Mouse (Mus musculus) hindbrain, embryonic 15.5 days (tissue): ENCODE data around the gene Nfatc2. TPM values are rescaled to one million over a fixed set of nuclear protein-coding genes. Genes with fewer than 3 reads are reported as not detected.

Source experiments
- ATAC-seq: fragments of 200-750 bp; cut with Nextera tagmentation; 2 replicates; pipeline ENCODE4 v1.8.0; 2017; ENCODE audit warnings: low read depth, moderate number of reproducible peaks, moderate TSS enrichment; ENCODE audit not compliant: low FRiP score
- H3K27ac ChIP-seq: fragments of 300-500 bp; sonication (generic); replicated peaks from 2 replicates; pipeline ENCODE4 v1.5.1; 2015; ENCODE audit warnings: mild to moderate bottlenecking, inconsistent platforms
- H3K27me3 ChIP-seq: fragments of 300-500 bp; sonication (generic); 2 replicates; pipeline ENCODE4 v1.6.1; 2015; ENCODE audit warnings: control low read depth, inconsistent platforms
- H3K36me3 ChIP-seq: fragments of 300-500 bp; sonication (generic); 2 replicates; pipeline ENCODE4 v1.6.1; 2015; ENCODE audit warnings: control low read depth, inconsistent platforms
- H3K4me1 ChIP-seq: fragments of 300-500 bp; sonication (generic); replicated peaks from 2 replicates; pipeline ENCODE4 v1.6.1; 2015; ENCODE audit warnings: control low read depth, inconsistent platforms
- H3K4me2 ChIP-seq: fragments of 300-500 bp; sonication (generic); 2 replicates; pipeline ENCODE4 v1.6.1; 2015; ENCODE audit warnings: moderate library complexity, mild to moderate bottlenecking, inconsistent platforms
- H3K4me3 ChIP-seq: fragments of 300-500 bp; sonication (generic); 2 replicates; pipeline ENCODE4 v1.5.1; 2015; ENCODE audit warnings: mild to moderate bottlenecking, inconsistent platforms
- H3K9ac ChIP-seq: fragments of 300-500 bp; sonication (generic); 2 replicates; pipeline ENCODE4 v1.6.1; 2015; ENCODE audit warnings: inconsistent platforms
- H3K9me3 ChIP-seq: fragments of 300-500 bp; sonication (generic); 2 replicates; pipeline ENCODE4 v1.6.1; 2016; ENCODE audit warnings: control low read depth, inconsistent platforms
- WGBS: fragments of 180-500 bp; shearing (Covaris S2); methylation state at CpG from one replicate; pipeline ENCODE4 v1.1.7; 2015; 5-methylcytosine and 5-hydroxymethylcytosine counted together
- polyA plus RNA-seq: library from polyadenylated mRNA; unstranded; fragments of >200 nt; fragmentation: Nextera tagmentation; extraction: Ambion mirVana; gene quantifications from 2 replicates; pipeline ENCODE4 v1.2.1, GENCODE M21; 2015

Gene Nfatc2
- polyA plus RNA-seq, 1 experiment from 2014 or later, result 3.8 TPM

DNA sequence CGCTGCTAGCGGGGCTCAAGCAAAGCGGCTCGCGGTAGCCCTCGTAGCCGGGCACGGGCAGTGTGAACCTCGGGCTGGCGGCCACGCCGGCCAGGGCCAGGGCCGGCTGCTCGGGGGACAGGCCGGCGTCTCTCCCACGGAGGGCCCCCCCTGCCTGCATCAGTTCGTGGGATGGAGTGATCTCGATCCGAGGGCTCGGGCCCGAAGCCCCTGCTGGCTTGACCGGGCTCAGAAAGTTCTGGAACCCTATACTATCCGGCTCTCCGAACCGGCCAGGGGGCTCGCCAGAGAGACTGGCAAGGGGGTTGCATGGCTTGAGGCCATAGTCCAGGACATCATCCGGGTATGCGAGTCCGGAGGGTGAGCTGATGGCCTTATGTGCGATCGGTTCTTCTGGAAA lies 30.2 kb downstream of the Nfatc2 start:
- H3K27me3 ChIP-seq, result no peaks in the 10 kb centered on the region
- H3K4me3 ChIP-seq, result no peak overlapping the region
- no peaks in the 10 kb centered on the region for H3K36me3 ChIP-seq
- no peak overlapping the region for H3K9ac ChIP-seq
- no peaks in the 10 kb centered on the region for H3K4me1 ChIP-seq
- 95% methylated on average over 32 of the region's 32 CpGs for WGBS
- H3K27ac ChIP-seq, result no peak overlapping the region
- ATAC-seq, result 0 out of 2 replicates have a peak, but pooled peaks have one; percentile 23
- no peak overlapping the region for H3K4me2 ChIP-seq
- H3K9me3 ChIP-seq, result no peaks in the 10 kb centered on the region

DNA sequence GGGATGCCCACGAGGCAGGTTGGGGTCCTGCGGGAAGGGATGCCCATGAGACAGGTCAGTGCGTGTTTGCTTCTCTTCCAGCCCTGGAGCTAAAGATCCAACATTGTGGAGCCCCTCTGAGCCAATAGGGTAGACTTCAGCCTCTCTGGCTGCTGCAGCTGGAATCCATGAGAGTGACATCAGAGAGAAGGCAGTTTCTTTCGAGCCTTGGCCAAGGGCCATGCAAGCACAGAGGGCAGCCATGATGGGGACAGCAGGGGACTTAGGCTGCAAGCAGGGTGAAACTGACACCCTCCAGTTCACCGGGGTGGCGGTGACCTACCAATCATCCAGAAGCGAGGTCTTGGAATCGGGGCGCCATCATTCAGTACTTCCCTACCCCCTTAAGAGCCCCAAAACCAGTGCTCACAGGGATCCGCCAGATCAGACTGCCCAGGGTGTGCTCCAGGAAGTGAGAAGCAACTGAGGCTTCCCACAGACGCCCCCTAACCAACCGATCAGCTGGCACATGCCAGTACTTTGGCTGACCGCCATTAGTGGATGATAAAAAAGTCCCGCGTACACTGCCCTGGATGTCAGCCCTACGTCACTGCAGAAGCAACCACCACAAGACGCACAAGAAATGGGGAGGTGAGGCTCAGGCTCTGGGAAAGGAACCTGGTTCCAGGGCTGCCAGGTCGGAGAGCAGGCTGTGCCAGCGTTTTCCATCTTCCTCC lies 35.8 kb downstream of the Nfatc2 start:
- ATAC-seq, result 0 out of 2 replicates have a peak, but pooled peaks have one; percentile 6
- Histone ChIP-seq H3K4me2 (no peak overlapping the region), H3K27me3 (no peaks in the 10 kb centered on the region), H3K9me3 (no peaks in the 10 kb centered on the region), H3K9ac (no peak overlapping the region), H3K4me3 (no peak overlapping the region), H3K4me1 (0 out of 2 replicates have a peak, but pooled peaks cover 4% of the 10 kb centered on the region), H3K27ac (no peak overlapping the region), H3K36me3 (no peaks in the 10 kb centered on the region)
- WGBS, result 77% methylated on average over 19 of the region's 19 CpGs

DNA sequence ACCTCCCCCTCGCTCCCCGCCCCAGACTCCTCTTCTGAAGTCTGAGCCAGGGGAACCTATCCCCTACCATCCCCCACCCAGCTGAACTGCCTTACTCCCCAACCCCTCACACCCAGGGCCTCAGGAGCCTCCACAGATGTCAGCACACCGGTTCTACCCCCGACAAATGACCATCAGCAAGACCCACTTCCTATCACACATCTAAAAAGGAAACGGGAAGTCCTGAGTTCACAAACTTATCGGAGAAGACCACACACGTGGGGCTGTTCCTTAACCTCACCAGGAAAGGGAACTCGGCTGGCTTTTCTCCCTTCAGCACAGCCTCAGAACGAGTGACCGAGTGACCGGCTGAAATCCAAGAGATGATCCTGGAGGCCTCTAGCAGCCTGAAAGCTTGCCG lies 38.3 kb downstream of the Nfatc2 start:
- H3K27me3 ChIP-seq, result no peaks in the 10 kb centered on the region
- no peak overlapping the region for H3K27ac ChIP-seq
- 0 out of 2 replicates have a peak, but pooled peaks cover 4% of the 10 kb centered on the region for H3K4me1 ChIP-seq
- no peaks in the 10 kb centered on the region for H3K36me3 ChIP-seq
- no peak overlapping the region for H3K9ac ChIP-seq
- H3K9me3 ChIP-seq, result no peaks in the 10 kb centered on the region
- H3K4me3 ChIP-seq, result no peak overlapping the region
- no peak overlapping the region for H3K4me2 ChIP-seq
- no peak for ATAC-seq
- 56% methylated on average over 12 of the region's 12 CpGs for WGBS

DNA sequence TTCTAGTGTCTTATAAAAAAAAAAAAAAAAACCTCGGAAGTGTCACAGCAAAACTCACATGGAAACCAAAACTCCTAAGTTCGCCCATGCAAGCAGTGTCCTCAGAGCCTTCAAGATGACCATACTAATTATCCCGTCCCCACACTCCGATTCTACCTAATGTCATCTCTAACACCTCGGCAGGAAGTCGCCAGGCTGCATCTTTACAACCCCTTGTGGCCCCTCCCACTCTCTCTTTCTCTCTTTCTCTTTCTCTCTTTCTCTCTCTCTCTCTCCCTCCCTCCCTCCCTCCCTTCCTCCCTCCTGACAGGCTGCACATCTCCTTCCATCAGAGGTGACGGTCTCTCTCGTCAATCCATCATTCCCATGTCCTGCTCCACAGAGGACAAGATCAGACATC lies 44.4 kb downstream of the Nfatc2 start:
- Histone ChIP-seq H3K4me3 (no peak overlapping the region), H3K4me1 (peaks cover 30% of the 10 kb centered on the region), H3K9me3 (no peaks in the 10 kb centered on the region), H3K27ac (no peak overlapping the region), H3K4me2 (no peak overlapping the region), H3K36me3 (no peaks in the 10 kb centered on the region), H3K9ac (no peak overlapping the region), H3K27me3 (no peaks in the 10 kb centered on the region)
- no peak for ATAC-seq
- WGBS, result 70% methylated on average over 8 of the region's 8 CpGs

DNA sequence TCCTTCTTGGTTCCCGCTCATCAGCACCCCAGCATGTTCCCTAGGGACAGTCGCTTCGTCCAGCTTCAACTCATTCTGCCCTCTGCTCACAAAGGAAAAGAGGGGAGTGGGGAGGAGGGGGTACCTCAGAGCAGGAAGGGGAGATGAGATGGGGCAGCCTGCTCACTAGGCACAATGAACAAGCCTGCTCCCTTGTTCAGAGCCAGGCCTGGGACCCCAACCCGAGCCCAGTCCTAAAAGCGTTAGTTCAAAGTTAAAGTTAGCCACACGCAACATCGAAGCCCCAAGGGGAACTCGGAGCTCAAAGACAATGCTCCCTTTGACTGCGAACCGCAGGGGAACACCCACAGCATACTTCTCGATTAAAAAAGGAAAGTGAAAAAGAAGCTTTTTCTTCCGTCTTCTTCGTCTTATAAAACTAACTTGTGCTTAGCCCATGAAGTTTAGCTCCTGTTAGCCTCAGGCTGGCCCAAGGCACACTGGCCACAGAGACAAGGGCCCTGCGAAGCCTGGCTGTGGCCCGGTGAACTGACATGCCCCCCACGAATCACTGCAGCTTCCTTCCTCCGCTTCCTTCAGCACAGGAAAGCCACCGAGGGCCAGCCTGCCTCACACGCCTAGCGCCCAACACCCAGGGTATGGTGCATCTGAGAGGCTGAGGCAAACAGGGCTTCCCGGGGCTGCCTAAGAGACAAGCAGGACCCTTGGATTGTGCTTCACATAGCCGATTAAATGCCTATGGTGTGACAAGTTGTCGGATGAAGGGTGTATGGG lies 45.4 kb downstream of the Nfatc2 start:
- WGBS, result 30% methylated on average over 23 of the region's 23 CpGs
- H3K27me3 ChIP-seq, result no peaks in the 10 kb centered on the region
- H3K9me3 ChIP-seq, result no peaks in the 10 kb centered on the region
- no peak for ATAC-seq
- no peak overlapping the region for H3K4me2 ChIP-seq
- no peaks in the 10 kb centered on the region for H3K36me3 ChIP-seq
- peaks cover 33% of the 10 kb centered on the region for H3K4me1 ChIP-seq
- H3K27ac ChIP-seq, result no peak overlapping the region
- no peak overlapping the region for H3K9ac ChIP-seq
- no peak overlapping the region for H3K4me3 ChIP-seq

DNA sequence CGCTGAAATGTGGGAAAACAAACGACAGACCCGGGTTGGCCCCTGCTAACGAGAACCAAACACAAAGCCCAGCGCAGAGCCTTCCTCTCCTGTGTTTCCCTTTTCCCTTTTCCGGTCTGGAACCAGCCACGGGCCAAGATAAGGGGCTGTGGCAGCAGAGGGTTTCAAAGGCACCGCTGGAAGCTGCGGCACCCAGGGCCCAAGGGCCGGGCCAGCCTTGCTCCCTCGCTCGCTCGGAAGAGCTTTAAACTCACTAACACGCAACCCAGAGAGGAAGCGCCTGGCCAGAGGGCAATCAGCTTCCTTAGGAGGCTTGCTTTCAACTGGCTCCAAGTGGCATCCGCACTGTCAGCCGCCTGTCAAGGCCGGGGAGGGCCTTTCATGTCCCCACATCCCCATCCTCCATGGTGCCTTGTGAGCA lies 47.9 kb downstream of the Nfatc2 start:
- Histone ChIP-seq H3K9me3 (no peaks in the 10 kb centered on the region), H3K4me1 (peaks cover 33% of the 10 kb centered on the region)
- 44% methylated on average over 18 of the region's 18 CpGs for WGBS

DNA sequence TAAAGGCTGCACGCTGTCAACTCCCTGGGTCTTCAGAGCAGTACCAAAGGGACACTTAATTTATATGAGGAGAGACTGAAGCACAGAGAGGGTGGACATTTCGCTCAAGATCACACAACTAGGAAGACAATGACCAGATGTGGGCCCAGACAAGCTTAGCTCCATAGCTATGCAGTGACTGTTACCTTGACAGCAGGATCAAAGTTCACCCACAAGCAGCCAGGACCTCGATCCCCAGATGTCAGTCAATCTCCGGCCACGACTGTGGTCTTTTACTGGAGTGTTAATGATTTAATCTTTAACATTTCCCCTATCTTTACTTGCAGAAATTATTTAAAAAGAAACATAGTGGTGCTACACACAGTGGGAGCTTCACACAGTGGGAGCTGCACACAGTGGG lies 49.1 kb downstream of the Nfatc2 start:
- Histone ChIP-seq H3K27ac (no peak overlapping the region), H3K4me3 (no peak overlapping the region), H3K9me3 (no peaks in the 10 kb centered on the region), H3K27me3 (no peaks in the 10 kb centered on the region), H3K36me3 (no peaks in the 10 kb centered on the region), H3K9ac (no peak overlapping the region), H3K4me1 (peaks cover 33% of the 10 kb centered on the region), H3K4me2 (no peak overlapping the region)
- ATAC-seq, result no peak
- WGBS, result 51% methylated on average over 5 of the region's 5 CpGs

More for the DNA sequence above, 47.9 kb downstream of the Nfatc2 start:
- H3K27me3 ChIP-seq, result no peaks in the 10 kb centered on the region
- no peak overlapping the region for H3K27ac ChIP-seq
- no peak overlapping the region for H3K4me3 ChIP-seq
- H3K9ac ChIP-seq, result no peak overlapping the region
- no peak for ATAC-seq
- no peak overlapping the region for H3K4me2 ChIP-seq
- no peaks in the 10 kb centered on the region for H3K36me3 ChIP-seq

DNA sequence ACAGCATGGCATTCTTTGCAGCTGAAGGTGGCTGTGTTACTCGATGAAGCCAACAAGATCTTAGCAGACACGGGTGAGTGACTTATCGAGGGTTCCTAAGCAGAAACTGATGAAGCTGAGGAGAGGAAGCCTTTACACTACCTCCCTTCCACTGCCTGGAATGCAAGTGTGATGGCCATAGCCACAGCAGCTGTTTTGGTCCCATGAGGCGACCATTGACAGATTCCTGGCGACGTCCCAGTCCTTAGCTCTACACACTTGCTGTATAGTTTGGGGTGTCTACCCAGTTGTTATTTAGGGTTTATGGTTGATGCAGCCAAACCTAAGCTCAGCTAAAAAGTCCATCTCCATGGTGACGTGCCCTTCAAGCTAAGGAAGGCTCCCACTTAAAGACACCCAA lies 50.2 kb downstream of the Nfatc2 start:
- no peak for ATAC-seq
- H3K4me1 ChIP-seq, result peaks cover 28% of the 10 kb centered on the region
- no peak overlapping the region for H3K4me2 ChIP-seq
- H3K36me3 ChIP-seq, result no peaks in the 10 kb centered on the region
- H3K27me3 ChIP-seq, result no peaks in the 10 kb centered on the region
- no peak overlapping the region for H3K9ac ChIP-seq
- H3K27ac ChIP-seq, result no peak overlapping the region
- no peak overlapping the region for H3K4me3 ChIP-seq
- no peaks in the 10 kb centered on the region for H3K9me3 ChIP-seq
- WGBS, result 95% methylated on average over 7 of the region's 7 CpGs

DNA sequence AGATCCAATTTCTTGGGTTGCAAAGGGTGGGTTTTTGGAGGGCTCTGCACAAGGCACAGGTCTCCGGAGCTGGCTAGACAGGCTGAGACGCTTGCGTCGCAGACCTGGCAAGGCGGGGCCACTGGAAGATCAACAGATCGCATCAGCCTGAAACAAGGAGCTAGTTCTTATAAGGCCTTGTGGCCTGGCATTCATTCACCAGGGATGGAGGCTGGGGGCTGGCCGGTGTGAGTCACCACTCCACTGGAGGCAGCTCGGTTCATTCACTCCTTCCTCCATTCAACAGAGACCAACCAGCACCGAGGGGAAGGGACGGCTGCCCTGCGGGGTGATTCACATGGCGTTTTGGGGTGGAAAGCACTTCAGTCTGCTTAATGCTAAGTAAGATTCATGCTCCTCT lies 52.1 kb downstream of the Nfatc2 start:
- Histone ChIP-seq H3K36me3 (no peaks in the 10 kb centered on the region), H3K4me2 (no peak overlapping the region), H3K27ac (no peak overlapping the region), H3K9ac (no peak overlapping the region), H3K4me1 (peaks cover 31% of the 10 kb centered on the region), H3K9me3 (no peaks in the 10 kb centered on the region), H3K4me3 (no peak overlapping the region), H3K27me3 (no peaks in the 10 kb centered on the region)
- WGBS, result 64% methylated on average over 12 of the region's 12 CpGs
- ATAC-seq, result no peak

DNA sequence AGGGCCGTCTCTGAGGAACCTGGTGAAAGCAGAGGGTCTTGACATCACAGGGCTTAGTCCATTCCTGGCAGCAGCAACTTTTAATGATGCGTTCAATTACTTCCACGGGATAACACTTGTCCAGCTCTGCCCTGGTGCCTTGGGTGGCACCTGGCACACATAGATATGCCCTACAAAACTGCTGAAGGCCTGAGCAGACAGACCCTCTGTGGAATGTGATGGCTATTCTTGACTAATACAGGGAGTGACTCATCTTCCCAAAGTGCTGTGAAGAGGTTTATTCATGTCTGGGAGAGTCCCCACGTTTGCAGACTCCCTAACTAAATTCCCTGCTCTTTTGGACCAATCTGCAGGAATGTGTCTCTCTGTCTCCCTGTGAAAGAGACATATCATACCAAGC lies 53.4 kb downstream of the Nfatc2 start:
- H3K36me3 ChIP-seq, result no peaks in the 10 kb centered on the region
- H3K4me1 ChIP-seq, result peaks cover 27% of the 10 kb centered on the region
- WGBS, result 80% methylated on average over 4 of the region's 4 CpGs
- H3K4me3 ChIP-seq, result no peak overlapping the region
- H3K9me3 ChIP-seq, result no peaks in the 10 kb centered on the region
- no peak overlapping the region for H3K9ac ChIP-seq
- no peak for ATAC-seq
- no peaks in the 10 kb centered on the region for H3K27me3 ChIP-seq
- no peak overlapping the region for H3K27ac ChIP-seq
- H3K4me2 ChIP-seq, result no peak overlapping the region

DNA sequence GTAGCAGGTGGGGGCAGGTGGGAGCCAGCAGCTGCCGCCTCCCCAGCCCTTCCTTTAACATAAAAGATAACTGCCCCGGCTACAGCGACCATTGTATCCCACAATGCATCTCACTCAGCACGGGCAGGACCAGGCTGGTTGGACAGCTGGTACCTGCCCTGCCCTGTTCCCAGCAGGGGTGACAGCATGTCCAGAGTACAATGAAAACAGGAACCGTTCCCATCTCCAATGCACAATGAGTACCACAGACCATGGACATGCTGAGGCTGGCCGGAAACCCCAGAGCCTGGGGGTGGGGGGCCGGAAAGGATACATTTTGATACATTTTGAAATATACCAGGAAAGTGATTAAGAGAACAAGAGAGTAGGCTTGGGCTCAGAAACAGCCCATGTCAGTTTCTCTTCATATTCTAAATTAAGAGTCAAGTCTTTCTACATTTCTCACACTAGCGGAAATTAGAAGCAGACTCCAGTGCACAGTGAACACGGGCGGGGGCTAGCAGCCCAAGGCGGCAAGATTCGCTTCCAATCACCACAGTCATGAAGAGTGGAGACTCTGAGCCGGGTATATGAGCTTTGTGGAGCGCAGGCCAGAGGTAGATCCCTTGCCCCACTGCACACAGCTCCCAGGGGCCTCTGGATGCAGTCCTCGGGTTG lies 55.4 kb downstream of the Nfatc2 start:
- 56% methylated on average over 15 of the region's 15 CpGs for WGBS

DNA sequence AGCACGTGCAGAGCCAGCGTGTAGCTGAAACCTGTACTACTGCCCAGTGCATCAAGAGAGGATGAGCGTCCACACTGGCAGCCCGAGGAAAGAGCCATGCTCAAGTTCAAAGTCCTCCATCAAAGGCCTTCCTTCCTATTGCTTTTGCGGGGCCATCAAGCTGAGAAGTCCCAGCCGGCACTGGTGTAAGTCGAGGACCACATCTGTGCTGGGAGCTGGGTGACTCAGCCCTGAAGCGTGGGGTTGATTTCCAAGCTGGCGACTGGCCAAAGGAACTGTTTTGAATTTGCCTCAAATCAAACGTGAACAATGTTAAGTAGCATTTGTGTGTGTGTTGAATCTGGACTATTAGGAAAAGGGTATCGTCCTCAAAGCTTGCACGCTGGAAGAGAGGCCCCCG lies 57.4 kb downstream of the Nfatc2 start:
- Histone ChIP-seq H3K27ac (no peak overlapping the region), H3K4me3 (no peak overlapping the region), H3K9me3 (no peaks in the 10 kb centered on the region), H3K9ac (no peak overlapping the region), H3K4me2 (no peak overlapping the region), H3K4me1 (peaks cover 16% of the 10 kb centered on the region), H3K27me3 (no peaks in the 10 kb centered on the region), H3K36me3 (no peaks in the 10 kb centered on the region)
- WGBS, result 55% methylated on average over 13 of the region's 13 CpGs
- ATAC-seq, result no peak

More for the DNA sequence above, 55.4 kb downstream of the Nfatc2 start:
- no peaks in the 10 kb centered on the region for H3K9me3 ChIP-seq
- no peaks in the 10 kb centered on the region for H3K27me3 ChIP-seq
- ATAC-seq, result peak; percentile 33; the same call in 1 of the 2 replicates
- no peaks in the 10 kb centered on the region for H3K36me3 ChIP-seq
- no peak overlapping the region for H3K27ac ChIP-seq
- H3K4me2 ChIP-seq, result no peak overlapping the region
- H3K4me1 ChIP-seq, result peaks cover 16% of the 10 kb centered on the region
- H3K4me3 ChIP-seq, result no peak overlapping the region
- no peak overlapping the region for H3K9ac ChIP-seq
